Mouse (Mus musculus): ENCODE measurements around the gene Cep128.

DNA sequence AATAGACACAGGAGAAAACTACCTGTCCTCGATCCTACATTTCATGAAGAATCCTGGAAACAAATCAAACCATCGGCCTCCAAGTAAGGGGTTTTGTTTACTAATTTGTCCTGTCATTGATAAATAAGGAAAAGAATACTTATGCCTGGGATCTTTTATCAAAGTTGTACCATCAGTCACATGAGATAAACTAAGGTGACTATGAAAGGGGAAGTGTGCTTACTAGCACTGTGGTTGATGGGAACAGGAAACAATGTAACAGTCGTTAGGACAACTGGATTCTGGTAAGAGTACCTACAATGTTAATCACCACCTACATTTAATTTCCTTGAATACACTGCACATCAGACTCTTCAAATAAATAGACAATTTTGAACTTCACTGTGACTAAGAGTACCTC lies 15.0 kb downstream of the Cep128 start:
- TF ChIP-seq CTCF (IDR thresholded peaks at IDR 0.05; ENCODE audit: low read depth) (no peak), EP300 (IDR thresholded peaks at IDR 0.05; ENCODE audit: low read depth) (no peak)

Data from heart, postnatal 0 days (tissue).